Mouse (Mus musculus): Measurements from ENCODE around the gene Srpk1. TPM values are rescaled to one million over a fixed set of nuclear protein-coding genes. Genes with fewer than 3 reads are reported as not detected.

Srpk1 gene
- total RNA-seq, 2 experiments from 2014 or later: 40.0 to 43.7 TPM

GRCm38 (mm10) chr17:28617636-28618035 lies 4.9 kb downstream of the Srpk1 start:
- no peak for DNase-seq
- intact Hi-C loops (cut with DNase I): no loop called here

- no peak for DNase-seq
- intact Hi-C loops (cut with DNase I): no loop called here
Observed at GRCm38 (mm10) chr17:28615332-28615731, 7.2 kb downstream of the Srpk1 start.

GRCm38 (mm10) chr17:28613096-28613495 lies 9.4 kb downstream of the Srpk1 start:
- intact Hi-C loops (cut with DNase I): no loop called here
- no peak for DNase-seq

GRCm38 (mm10) chr17:28612603-28613002 lies 9.9 kb downstream of the Srpk1 start:
- intact Hi-C loops (cut with DNase I): no loop called here
- DNase-seq: no peak

GRCm38 (mm10) chr17:28609543-28609942 lies 13.0 kb downstream of the Srpk1 start:
- no peak for DNase-seq
- intact Hi-C loops (cut with DNase I): no loop called here

GRCm38 (mm10) chr17:28601557-28602250 lies 20.8 kb downstream of the Srpk1 start:
- intact Hi-C loops (cut with DNase I): no loop called here
- DNase-seq: no peak

GRCm38 (mm10) chr17:28600780-28601179 lies 21.7 kb downstream of the Srpk1 start:
- no peak for DNase-seq
- intact Hi-C loops (cut with DNase I): no loop called here

- DNase-seq: no peak
- intact Hi-C loops (cut with DNase I): loop anchor here (1.0 to 2.0 kb wide), 2 partner anchors 27 to 54 kb away; no protein-coding TSS in a partner anchor
Observed at GRCm38 (mm10) chr17:28593965-28594364, 28.5 kb downstream of the Srpk1 start.

- intact Hi-C loops (cut with DNase I): loop anchor here (1.0 to 2.0 kb wide), 2 partner anchors 28 to 55 kb away; no protein-coding TSS in a partner anchor
- DNase-seq: peak; percentile 69 to 83
Observed at GRCm38 (mm10) chr17:28592998-28593397, 29.5 kb downstream of the Srpk1 start.

GRCm38 (mm10) chr17:28591476-28591875 lies 31.0 kb downstream of the Srpk1 start:
- intact Hi-C loops (cut with DNase I): no loop called here
- peak; percentile 78 to 82 for DNase-seq

GRCm38 (mm10) chr17:28590596-28590995 lies 31.9 kb downstream of the Srpk1 start:
- intact Hi-C loops (cut with DNase I): no loop called here
- DNase-seq: no peak

GRCm38 (mm10) chr17:28588591-28588990 lies 33.9 kb downstream of the Srpk1 start:
- intact Hi-C loops (cut with DNase I): no loop called here
- no peak for DNase-seq

- intact Hi-C loops (cut with DNase I): no loop called here
- no peak for DNase-seq
Observed at GRCm38 (mm10) chr17:28586509-28586908, 36.0 kb downstream of the Srpk1 start.

GRCm38 (mm10) chr17:28581056-28581455 lies 41.5 kb downstream of the Srpk1 start:
- no peak for DNase-seq

GRCm38 (mm10) chr17:28580396-28580795 lies 42.1 kb downstream of the Srpk1 start:
- DNase-seq: peak; percentile 75 to 84
- intact Hi-C loops (cut with DNase I): no loop called here

More at GRCm38 (mm10) chr17:28581056-28581455, 41.5 kb downstream of the Srpk1 start:
- intact Hi-C loops (cut with DNase I): no loop called here

- intact Hi-C loops (cut with DNase I): no loop called here
- peak; percentile 39 to 60 for DNase-seq
Observed at GRCm38 (mm10) chr17:28575244-28576125, 47.0 kb downstream of the Srpk1 start, which contains the start of gene Lhfpl5. Gene Lhfpl5, plus strand, starts transcription at chr17:28575641.

GRCm38 (mm10) chr17:28572941-28573340 lies 49.6 kb downstream of the Srpk1 start:
- DNase-seq: no peak
- intact Hi-C loops (cut with DNase I): no loop called here

GRCm38 (mm10) chr17:28572521-28572920 lies 50.0 kb downstream of the Srpk1 start:
- intact Hi-C loops (cut with DNase I): no loop called here
- no peak for DNase-seq

GRCm38 (mm10) chr17:28571868-28572267 lies 50.6 kb downstream of the Srpk1 start:
- intact Hi-C loops (cut with DNase I): no loop called here
- DNase-seq: no peak

GRCm38 (mm10) chr17:28567541-28567940 lies 55.0 kb downstream of the Srpk1 start:
- DNase-seq: no peak
- intact Hi-C loops (cut with DNase I): no loop called here

GRCm38 (mm10) chr17:28565181-28565580 lies 57.3 kb downstream of the Srpk1 start:
- no peak for DNase-seq
- intact Hi-C loops (cut with DNase I): no loop called here

- DNase-seq: no peak
- intact Hi-C loops (cut with DNase I): no loop called here
Observed at GRCm38 (mm10) chr17:28561613-28562012, 60.9 kb downstream of the Srpk1 start.

All from heart, postnatal 10 days (tissue).